Mouse (Mus musculus) heart, embryonic 14.5 days (tissue): ENCODE results near the gene 0610030E20Rik. TPM values are rescaled to one million over a fixed set of nuclear protein-coding genes. Genes with fewer than 3 reads are reported as not detected.

ENCODE experiments used
- ATAC-seq: fragments of 200-750 bp; cut with Nextera tagmentation; 2 replicates; pipeline ENCODE4 v1.8.0; 2017; ENCODE audit warnings: low read depth, moderate TSS enrichment; ENCODE audit not compliant: insufficient number of reproducible peaks, insufficient read depth, low FRiP score
- H3K27ac ChIP-seq, 2 experiments: fragments of 200-500 bp in 1 of 2; fragments of 300-500 bp in 1 of 2; sonication (generic) in 1 of 2; replicated peaks in 1 of 2; 2 replicates each; pipeline ENCODE4 v1.5.1; 2012 to 2014; ENCODE audit warnings: low read depth in 2 of 2, low read length in 2 of 2, control low read depth in 1 of 2, mild to moderate bottlenecking in 1 of 2, mixed read lengths in 1 of 2; ENCODE audit not compliant: control insufficient read depth in 1 of 2, insufficient read depth in 1 of 2
- H3K27me3 ChIP-seq: fragments of 300-500 bp; sonication (generic); 2 replicates; pipeline ENCODE4 v1.6.1; 2014; ENCODE audit warnings: mild to moderate bottlenecking, low read length, control low read depth; ENCODE audit not compliant: control insufficient read depth, insufficient read depth
- H3K36me3 ChIP-seq: fragments of 300-500 bp; sonication (generic); 2 replicates; pipeline ENCODE4 v1.6.1; 2014; ENCODE audit warnings: mild to moderate bottlenecking, control low read depth, low read length, mixed read lengths; ENCODE audit not compliant: control insufficient read depth, insufficient read depth
- H3K4me1 ChIP-seq, 2 experiments: fragments of 200-500 bp in 1 of 2; fragments of 300-500 bp in 1 of 2; sonication (generic) in 1 of 2; 2 replicates each; pipeline ENCODE4 v1.6.1; 2012 to 2014; ENCODE audit warnings: low read length in 2 of 2, control low read depth in 1 of 2, mixed read lengths in 1 of 2; ENCODE audit not compliant: control insufficient read depth in 2 of 2, insufficient read depth in 2 of 2
- H3K4me2 ChIP-seq: fragments of 300-500 bp; sonication (generic); 2 replicates; pipeline ENCODE4 v1.6.1; 2014; ENCODE audit warnings: mild to moderate bottlenecking, low read length
- H3K4me3 ChIP-seq, 2 experiments: fragments of 200-500 bp in 1 of 2; fragments of 300-500 bp in 1 of 2; sonication (generic) in 1 of 2; 2 replicates each; pipeline ENCODE4 v1.5.1; 2012 to 2014; ENCODE audit warnings: low read length in 2 of 2, mild to moderate bottlenecking in 2 of 2, control low read depth in 1 of 2, low read depth in 1 of 2, moderate library complexity in 1 of 2; ENCODE audit not compliant: control insufficient read depth in 1 of 2, insufficient read depth in 1 of 2
- H3K9ac ChIP-seq: fragments of 300-500 bp; sonication (generic); 2 replicates; pipeline ENCODE4 v1.6.1; 2014; ENCODE audit warnings: mild to moderate bottlenecking, low read length
- H3K9me3 ChIP-seq: fragments of 300-500 bp; sonication (generic); 2 replicates; pipeline ENCODE4 v1.6.1; 2016; ENCODE audit warnings: low read length, control low read depth; ENCODE audit not compliant: control insufficient read depth
- WGBS: fragments of 180-500 bp; shearing (Covaris S2); extraction: QIAGEN DNeasy Blood & Tissue Kit; methylation state at CpG from one replicate; pipeline ENCODE4 v1.1.7; 2014; 5-methylcytosine and 5-hydroxymethylcytosine counted together
- polyA plus RNA-seq: library from polyadenylated mRNA; unstranded; fragments of >200 nt; fragmentation: Nextera tagmentation; extraction: Ambion mirVana; gene quantifications from 2 replicates; pipeline ENCODE4 v1.2.1, GENCODE M21; 2014

The 0610030E20Rik gene
- polyA plus RNA-seq, 1 experiment from 2014 or later, result 13.8 TPM

GRCm38 (mm10) chr6:72348411-72348810, 1.3 kb downstream of the 0610030E20Rik start:
- Histone ChIP-seq H3K4me2 (peak overlapping the region; percentile 73), H3K9ac (peak overlapping the region; percentile 42; the same call in 1 of the 2 replicates), H3K27ac (peak overlapping the region in 1 of 2 experiments; percentile 83; a peak in 1 of 4 replicates), H3K36me3 (peaks cover 30% of the 10 kb centered on the region), H3K27me3 (no peaks in the 10 kb centered on the region), H3K4me1 (peaks cover 2 to 45% of the 10 kb centered on the region in 2 experiments; a peak in 3 of 4 replicates), H3K4me3 (no peak overlapping the region; a peak in 1 of 4 replicates), H3K9me3 (no peaks in the 10 kb centered on the region)
- WGBS, result 76% methylated on average over 10 of the region's 10 CpGs
- ATAC-seq, result no peak

DNA sequence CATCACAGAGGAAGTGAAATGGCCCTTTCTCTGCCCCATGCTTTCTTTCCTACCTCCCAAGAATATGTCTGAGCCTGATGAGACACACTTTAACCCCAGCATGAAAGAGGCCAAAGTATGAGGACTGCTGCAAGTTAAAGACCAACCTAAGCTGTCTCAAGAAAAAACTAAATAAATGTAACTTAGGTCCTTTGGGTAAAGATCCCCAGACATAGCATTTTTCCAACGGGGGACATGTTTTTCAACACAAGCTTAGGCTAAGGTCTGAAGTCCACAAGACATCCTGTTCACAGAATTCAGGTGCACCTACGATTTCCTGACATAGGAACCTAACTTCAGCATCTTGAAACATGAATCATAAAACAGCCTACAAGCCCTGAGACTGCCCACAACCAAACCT, 3.1 kb downstream of the 0610030E20Rik start:
- Histone ChIP-seq H3K4me2 (no peak overlapping the region), H3K4me1 (peaks cover 4 to 40% of the 10 kb centered on the region in 2 experiments), H3K27ac (no peak overlapping the region), H3K4me3 (no peak overlapping the region), H3K9me3 (no peaks in the 10 kb centered on the region), H3K27me3 (no peaks in the 10 kb centered on the region), H3K9ac (no peak overlapping the region), H3K36me3 (peaks cover 30% of the 10 kb centered on the region)
- no peak for ATAC-seq
- WGBS, result 88% methylated on average over 2 of the region's 2 CpGs

- Histone ChIP-seq H3K9me3 (no peaks in the 10 kb centered on the region), H3K9ac (no peak overlapping the region), H3K27me3 (no peaks in the 10 kb centered on the region), H3K4me3 (no peak overlapping the region), H3K36me3 (peaks cover 36% of the 10 kb centered on the region), H3K4me2 (no peak overlapping the region), H3K27ac (no peak overlapping the region), H3K4me1 (peaks cover 8 to 43% of the 10 kb centered on the region in 2 experiments)
- 52% methylated on average over 5 of the region's 5 CpGs for WGBS
- no peak for ATAC-seq
These were observed 5.7 kb downstream of the 0610030E20Rik start for GRCm38 (mm10) chr6:72352636-72353405.

DNA sequence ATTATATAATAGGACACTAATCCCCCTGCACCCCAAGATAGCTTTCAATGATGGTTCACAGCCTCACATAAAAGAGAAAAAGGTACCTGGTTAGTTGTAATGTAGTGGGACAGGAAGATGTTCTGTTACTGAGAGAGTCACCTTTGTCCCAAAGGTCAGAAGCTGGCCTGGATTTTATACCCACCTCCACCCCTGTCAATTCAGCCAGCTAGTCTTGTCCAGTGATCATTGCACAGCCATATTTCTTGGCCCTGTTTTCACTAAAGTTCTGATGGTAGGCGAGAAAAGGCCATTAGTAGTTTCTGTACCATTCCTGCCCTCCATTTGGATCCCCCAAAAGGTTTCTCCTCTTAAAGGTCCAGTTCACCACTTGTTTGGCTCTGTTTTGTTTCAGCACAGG, 6.9 kb downstream of the 0610030E20Rik start:
- Histone ChIP-seq H3K4me1 (peaks cover 8 to 38% of the 10 kb centered on the region in 2 experiments), H3K27ac (no peak overlapping the region)
- 90% methylated on average over 1 of the region's 1 CpGs for WGBS

GRCm38 (mm10) chr6:72355066-72355911, 8.2 kb downstream of the 0610030E20Rik start, which contains the start of gene Tmem150a:
Gene Tmem150a (plus strand): TSS chr6:72355447.
- Histone ChIP-seq H3K27ac (peak within 1 kb of the TSS; percentile 23 to 42), H3K4me2 (peak within 1 kb of the TSS; percentile 94), H3K4me3 (peak within 1 kb of the TSS; percentile 69 to 72), H3K9me3 (no peaks in the 10 kb centered on the region), H3K36me3 (peaks cover 41% of the 10 kb centered on the region), H3K4me1 (peaks cover 8 to 38% of the 10 kb centered on the region in 2 experiments), H3K27me3 (no peaks in the 10 kb centered on the region), H3K9ac (peak within 1 kb of the TSS; percentile 82)
- under 1% methylated on average over 69 of the region's 71 CpGs for WGBS
- peak; percentile 91 for ATAC-seq

More for the DNA sequence above, 6.9 kb downstream of the 0610030E20Rik start:
- Histone ChIP-seq H3K4me2 (no peak overlapping the region), H3K4me3 (no peak overlapping the region), H3K9ac (no peak overlapping the region), H3K9me3 (no peaks in the 10 kb centered on the region), H3K27me3 (no peaks in the 10 kb centered on the region), H3K36me3 (peaks cover 41% of the 10 kb centered on the region)
- ATAC-seq, result no peak

GRCm38 (mm10) chr6:72356001-72356532, 8.9 kb downstream of the 0610030E20Rik start:
- H3K9me3 ChIP-seq, result no peaks in the 10 kb centered on the region
- H3K27ac ChIP-seq, result peak overlapping the region in 1 of 2 experiments; percentile 42; a peak in 1 of 4 replicates
- ATAC-seq, result no peak
- H3K4me1 ChIP-seq, result peaks cover 16 to 43% of the 10 kb centered on the region in 2 experiments
- WGBS, result 35% methylated on average over 6 of the region's 8 CpGs
- peaks cover 38% of the 10 kb centered on the region for H3K36me3 ChIP-seq
- no peaks in the 10 kb centered on the region for H3K27me3 ChIP-seq
- peak overlapping the region; percentile 94 for H3K4me2 ChIP-seq
- peak overlapping the region; percentile 69 to 72 for H3K4me3 ChIP-seq
- peak overlapping the region; percentile 82 for H3K9ac ChIP-seq
